Mouse (Mus musculus): ENCODE data around the gene Cfap58.

GRCm38 (mm10) chr19:47898472-47899079 lies 38.9 kb upstream of the Cfap58 start:
- TF ChIP-seq POLR2A (IDR thresholded peaks at IDR 0.05; ENCODE audit: low read depth, low read length) (no peak), CTCF (conservative IDR thresholded peaks at IDR 0.05; ENCODE audit: insufficient read depth, insufficient read length, low read depth, low read length) (no peak)
